Mouse (Mus musculus): ENCODE measurements around the gene Tkt.
A peak's percentile ranks its signal among the peaks of the same experiment; 100 is the strongest.

DNA sequence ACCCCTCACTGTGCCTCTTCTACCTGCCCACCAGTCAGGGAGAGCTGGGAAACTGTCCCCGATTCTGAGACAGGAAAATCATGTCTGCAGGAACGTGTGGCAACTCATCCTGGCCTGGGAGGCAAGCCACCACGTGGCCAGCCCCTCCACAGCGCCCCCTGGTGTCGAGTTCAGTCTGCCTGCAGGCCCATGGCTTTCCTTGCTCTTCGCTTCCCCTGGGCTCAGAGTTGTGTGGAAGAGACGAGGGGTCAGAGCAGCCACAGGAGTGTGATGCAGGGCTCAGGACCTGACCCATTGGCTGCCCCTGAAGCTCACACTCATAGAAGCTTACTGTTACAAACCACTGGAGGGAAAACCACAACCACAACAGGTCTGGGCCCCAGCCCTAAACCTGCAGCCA, 64.4 kb downstream of the Tkt start:
- TF ChIP-seq POLR2A (IDR thresholded peaks at IDR 0.05; ENCODE audit: borderline replicate concordance, extremely low read depth, insufficient read depth, insufficient read length, poor library complexity, severe bottlenecking) = no peak
- TF ChIP-seq CTCF (IDR thresholded peaks at IDR 0.05; ENCODE audit: borderline replicate concordance, extremely low read depth, insufficient read depth, insufficient read length) = peak; percentile 84

Measured in brain, embryonic 14.5 days (tissue).